Mouse (Mus musculus) NIH3T3 (cell line): ENCODE data around the gene Crip2.

Experiments
- DNase-seq: peaks from one replicate; pipeline ENCODE4 v3.0.0-alpha.2; 2012; ENCODE audit warnings: low read depth

The Crip2 gene

DNA sequence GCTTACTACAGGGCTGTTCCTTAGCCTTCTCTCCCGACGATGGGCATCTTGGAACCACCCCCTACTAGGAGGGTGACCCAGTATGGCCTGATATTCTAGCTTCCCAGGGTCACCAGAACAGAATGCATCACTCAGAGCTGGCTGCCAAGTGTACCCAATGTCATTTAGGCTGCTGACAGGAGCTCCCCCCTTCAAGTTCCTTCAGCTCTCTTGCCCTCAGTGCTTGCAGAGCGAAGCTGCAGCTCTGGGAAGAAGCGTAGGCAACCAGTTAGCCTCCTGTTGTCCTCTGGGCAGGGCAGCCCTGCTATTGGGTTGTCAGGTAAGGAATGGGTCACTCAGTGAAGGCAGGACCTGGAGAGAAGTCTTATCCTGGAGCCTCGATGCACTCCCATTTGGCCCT, 44.9 kb downstream of the Crip2 start:
- peak; percentile 25 for DNase-seq

GRCm38 (mm10) chr12:113185442-113186291, 45.6 kb downstream of the Crip2 start, which contains the start of gene Tmem121:
Tmem121 (plus strand) TSS chr12:113185930.
- DNase-seq, result peak; percentile 59

- peak; percentile 19 for DNase-seq
Measured at GRCm38 (mm10) chr12:113186326-113187010, 46.4 kb downstream of the Crip2 start.

- DNase-seq, result no peak
Measured at GRCm38 (mm10) chr12:113187011-113187375, 47.0 kb downstream of the Crip2 start.

GRCm38 (mm10) chr12:113187584-113188295, 47.7 kb downstream of the Crip2 start:
- DNase-seq, result no peak

GRCm38 (mm10) chr12:113188349-113189055, 48.5 kb downstream of the Crip2 start:
- DNase-seq, result no peak

DNA sequence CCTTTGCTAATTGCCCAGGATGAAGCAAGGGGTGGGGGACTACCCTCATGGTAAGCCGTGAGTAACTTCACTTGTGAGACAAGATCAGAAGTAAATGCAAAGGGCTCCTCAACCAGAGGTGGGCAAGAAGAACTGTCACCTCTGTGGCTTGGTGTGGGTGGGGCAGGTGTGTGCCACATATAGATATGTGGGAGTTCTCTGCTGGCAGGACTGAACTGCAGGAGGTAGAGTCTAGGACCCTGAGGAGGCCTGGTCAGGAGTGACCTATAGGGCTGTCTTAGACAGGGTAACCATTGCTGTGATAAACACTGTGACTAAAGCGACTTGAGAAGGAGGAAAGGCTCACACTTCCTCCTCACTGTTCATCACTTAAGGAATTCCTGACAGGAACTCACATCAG, 53.4 kb downstream of the Crip2 start:
- DNase-seq, result no peak
